Mouse (Mus musculus) liver, embryonic 14.5 days (tissue): ENCODE measurements around the gene Zdhhc12.

ENCODE experiments used
- CTCF ChIP-seq: IDR thresholded peaks from 2 replicates; pipeline ENCODE4 v1.5.1; 2016; ENCODE audit warnings: antibody characterized with exemption, low read depth, control low read depth
- EP300 ChIP-seq: IDR thresholded peaks from 2 replicates; pipeline ENCODE4 v1.6.1; 2016; ENCODE audit warnings: antibody characterized with exemption, low read depth

GRCm38 (mm10) chr2:30063235-30063634, 30.2 kb downstream of the Zdhhc12 start:
- TF ChIP-seq CTCF (no peak), EP300 (no peak)
